Mouse (Mus musculus) Patski (cell line): Measurements from ENCODE around the gene Mta2. TPM values are rescaled to one million over a fixed set of nuclear protein-coding genes. Genes with fewer than 3 reads are reported as not detected.

ENCODE experiments used
- ATAC-seq: fragments of 100-300 bp; one replicate; pipeline ENCODE4 v1.8.0; 2021
- CTCF ChIA-PET: fragments of 350-600 bp; sonication (Branson Sonifier 250); formaldehyde crosslinking; loops from one replicate; lab custom pipeline; 2022; ENCODE audit warnings: inconsistent platforms; lab: Charles Lee
- POLR2A ChIA-PET: fragments of 350-600 bp; sonication (Branson Sonifier 250); formaldehyde crosslinking; loops from one replicate; lab custom pipeline; 2022; ENCODE audit warnings: antibody characterized with exemption, inconsistent platforms; lab: Charles Lee
- DNase-seq: peaks from one replicate; pipeline ENCODE4 v3.0.0-alpha.2; 2011; ENCODE audit warnings: low read depth, low spot score
- H3K27me3 ChIP-seq: fragments of 371-371 bp; one replicate; pipeline ENCODE4 v1.5.1; 2021
- CTCF ChIP-seq: fragments of 100-300 bp; IDR thresholded peaks from one replicate; pipeline ENCODE4 v1.5.1; 2021
- in situ Hi-C: fragments of 300-500 bp; cut with MboI; formaldehyde crosslinking; loops from 3 replicates; pipeline ENCODE4 v1.11.1; 2018; ENCODE audit warnings: low pct_unique_long_range_greater_than_20kb, mixed read lengths
- polyA plus RNA-seq: library from polyadenylated mRNA; unstranded; gene quantifications from one replicate; pipeline ENCODE4 v1.2.3, GENCODE M21; 2021

Mta2 gene
- polyA plus RNA-seq, 1 experiment from 2014 or later: 141 TPM

DNA sequence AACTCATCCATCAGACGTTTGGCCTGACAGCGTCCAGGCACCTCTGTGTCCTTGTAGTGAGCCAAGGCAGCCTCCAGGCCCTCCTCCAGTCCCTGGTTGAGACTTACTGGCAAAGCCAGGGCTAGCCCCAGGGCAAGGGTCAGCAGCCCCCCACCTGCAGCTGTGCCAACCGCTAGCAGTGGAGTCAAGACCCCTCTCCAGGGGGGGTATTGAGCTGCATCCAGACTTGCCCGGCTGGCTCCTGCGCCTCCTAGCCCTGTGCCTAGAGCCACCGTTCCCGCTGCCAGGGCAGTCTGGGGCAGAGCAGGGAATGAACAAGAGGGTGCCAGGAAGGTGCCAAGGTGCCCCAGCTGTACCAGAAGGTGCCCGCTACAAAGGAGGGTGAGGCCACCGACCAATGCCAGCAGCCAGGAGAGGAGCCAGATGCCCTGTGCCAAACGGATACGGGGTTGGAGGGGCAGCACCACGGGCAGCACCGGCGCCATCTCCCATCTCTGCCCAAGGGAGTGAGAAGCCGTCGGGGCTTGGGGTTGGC is 12.9 kb upstream of the Mta2 start:
- DNase-seq (no peak), ATAC-seq (peak; percentile 14)
- CTCF ChIA-PET: no interaction called here
- TF ChIP-seq CTCF: no peak
- in situ Hi-C loops: no loop called here
- POLR2A ChIA-PET: no interaction called here
- no peaks in the 10 kb centered on the region for H3K27me3 ChIP-seq

- ATAC-seq (peak; percentile 70), DNase-seq (no peak)
- POLR2A ChIA-PET: interaction anchor here (1.3 to 3.2 kb wide), 2 partner anchors 12 to 49 kb away, joined by 3 to 16 read pairs; partner anchors contain the start of genes Mta2 and Uqcc3
- no peaks in the 10 kb centered on the region for H3K27me3 ChIP-seq
- TF ChIP-seq CTCF: no peak
- in situ Hi-C loops: no loop called here
- CTCF ChIA-PET: interaction anchor here (0.9 to 1.0 kb wide), 2 partner anchors 8 to 42 kb away, joined by 3 read pairs; no protein-coding TSS in a partner anchor
These were observed 12.2 kb upstream of the Mta2 start, which contains the start of the genes Rom1 and Eml3 for GRCm38 (mm10) chr19:8929224-8930088. Rom1 (minus strand) TSS chr19:8929356. Eml3 (plus strand) TSS chr19:8929552.

GRCm38 (mm10) chr19:8930117-8930516 is 11.6 kb upstream of the Mta2 start:
- DNase-seq: no peak
- in situ Hi-C loops: no loop called here
- POLR2A ChIA-PET: interaction anchor here (0.6 to 3.2 kb wide), 5 partner anchors 8 to 175 kb away, joined by 3 to 16 read pairs (median 3); partner anchors contain the start of genes Mta2 and Uqcc3
- peak; percentile 9 for ATAC-seq
- TF ChIP-seq CTCF: no peak
- CTCF ChIA-PET: interaction anchor here (0.9 to 1.0 kb wide), 2 partner anchors 8 to 42 kb away, joined by 3 read pairs; no protein-coding TSS in a partner anchor
- no peaks in the 10 kb centered on the region for H3K27me3 ChIP-seq

- in situ Hi-C loops: no loop called here
- CTCF ChIA-PET: interaction anchor here (0.9 to 1.0 kb wide), 2 partner anchors 9 to 43 kb away, joined by 3 read pairs; no protein-coding TSS in a partner anchor
- no peaks in the 10 kb centered on the region for H3K27me3 ChIP-seq
- POLR2A ChIA-PET: interaction anchor here (0.6 to 3.2 kb wide), 4 partner anchors 9 to 175 kb away, joined by 3 to 16 read pairs (median 4); partner anchors contain the start of gene Mta2
- ATAC-seq (no peak), DNase-seq (no peak)
- no peak for TF ChIP-seq CTCF
These were observed 10.9 kb upstream of the Mta2 start for GRCm38 (mm10) chr19:8930771-8931170.

DNA sequence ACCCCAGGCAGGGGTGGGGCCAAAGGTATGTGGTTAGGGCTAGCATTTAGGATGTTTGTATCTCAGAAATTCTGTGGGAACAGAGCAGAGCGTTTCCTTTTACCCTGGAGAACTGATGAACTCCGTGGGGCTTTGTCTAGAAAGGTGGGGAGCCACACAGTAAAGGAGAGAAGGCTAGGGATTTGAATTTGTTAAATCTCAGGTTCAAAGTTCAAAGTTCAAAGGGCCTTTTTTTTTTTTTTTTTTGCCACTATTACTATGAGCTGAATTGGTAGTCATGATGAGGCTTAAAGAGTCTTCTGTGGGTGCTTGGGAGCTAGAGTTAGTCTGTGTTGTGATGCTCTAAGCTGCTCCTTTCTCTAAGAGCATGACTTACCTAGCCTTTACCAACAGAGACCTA is 4.9 kb upstream of the Mta2 start:
- no peak for ATAC-seq
- in situ Hi-C loops: no loop called here

GRCm38 (mm10) chr19:8940526-8941133 is 1.0 kb upstream of the Mta2 start:
- in situ Hi-C loops: no loop called here
- ATAC-seq: no peak
- POLR2A ChIA-PET: interaction anchor here (1.0 to 2.0 kb wide), 3 partner anchors 9 to 30 kb away, joined by 3 to 16 read pairs (median 6); no protein-coding TSS in a partner anchor

More for the DNA sequence above, 4.9 kb upstream of the Mta2 start:
- no peak for TF ChIP-seq CTCF
- DNase-seq: no peak
- no peaks in the 10 kb centered on the region for H3K27me3 ChIP-seq
- ChIA-PET POLR2A (interaction anchor here (0.7 kb wide), 2 partner anchors 102 to 371 kb away, joined by 3 to 6 read pairs; no protein-coding TSS in a partner anchor), CTCF (no interaction called here)

GRCm38 (mm10) chr19:8941136-8941514 is 550 bp upstream of the Mta2 start:
- TF ChIP-seq CTCF: no peak
- H3K27me3 ChIP-seq: no peaks in the 10 kb centered on the region
- ATAC-seq: no peak
- in situ Hi-C loops: no loop called here
- DNase-seq: no peak
- POLR2A ChIA-PET: interaction anchor here (1.0 to 2.0 kb wide), 4 partner anchors 10 to 30 kb away, joined by 3 to 16 read pairs (median 6); no protein-coding TSS in a partner anchor
- CTCF ChIA-PET: interaction anchor here (0.9 to 1.3 kb wide), 2 partner anchors 12 to 53 kb away, joined by 3 to 4 read pairs; partner anchors contain the start of gene Tut1

More at GRCm38 (mm10) chr19:8940526-8941133, 1.0 kb upstream of the Mta2 start:
- no peak for TF ChIP-seq CTCF
- no peaks in the 10 kb centered on the region for H3K27me3 ChIP-seq
- CTCF ChIA-PET: interaction anchor here (1.3 kb wide), 1 partner anchor 13 kb away, joined by 4 read pairs; the partner anchor contains the start of gene Tut1
- DNase-seq: no peak

DNA sequence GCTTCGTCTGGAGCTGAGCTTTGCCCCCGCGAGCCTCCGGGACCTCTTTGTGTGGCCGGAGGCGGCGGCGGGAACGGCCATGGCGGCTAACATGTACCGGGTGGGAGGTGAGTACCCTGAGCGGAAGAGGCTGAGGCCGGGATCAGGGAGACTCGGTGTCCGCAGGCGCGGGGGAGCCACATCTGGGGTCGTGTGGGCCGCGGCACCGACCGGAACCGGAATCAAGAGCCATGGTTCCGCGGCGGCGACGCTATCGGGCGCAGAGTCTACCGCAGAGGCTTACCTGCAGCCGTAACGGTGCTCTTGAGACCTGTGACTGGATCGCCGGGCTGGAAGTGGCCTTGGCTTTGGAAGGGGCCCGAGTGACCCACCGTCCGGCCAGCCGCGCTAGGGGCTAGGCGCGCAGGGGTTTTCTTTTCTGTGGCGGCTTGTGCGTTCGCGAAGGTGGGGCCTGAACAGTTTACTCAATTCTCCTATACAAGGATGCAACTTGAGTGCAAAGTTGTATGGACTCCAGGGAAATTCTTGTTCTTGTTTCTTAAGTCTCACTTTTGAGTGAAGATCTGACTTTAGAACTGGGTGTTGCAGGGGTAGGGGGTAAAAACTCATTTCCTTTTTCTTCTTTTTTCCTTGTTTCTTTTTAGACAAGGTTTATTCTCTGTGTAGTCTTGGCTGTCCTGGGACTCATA is 745 bp downstream of the Mta2 start:
- in situ Hi-C loops: no loop called here
- no peak for TF ChIP-seq CTCF
- ChIA-PET CTCF (interaction anchor here (1.2 to 1.3 kb wide), 2 partner anchors 11 kb away, joined by 4 to 5 read pairs; partner anchors contain the start of gene Tut1), POLR2A (interaction anchor here (1.6 to 2.0 kb wide), 2 partner anchors 9 to 11 kb away, joined by 6 to 16 read pairs; no protein-coding TSS in a partner anchor)
- DNase-seq: no peak
- peak; percentile 40 for ATAC-seq
- no peaks in the 10 kb centered on the region for H3K27me3 ChIP-seq

DNA sequence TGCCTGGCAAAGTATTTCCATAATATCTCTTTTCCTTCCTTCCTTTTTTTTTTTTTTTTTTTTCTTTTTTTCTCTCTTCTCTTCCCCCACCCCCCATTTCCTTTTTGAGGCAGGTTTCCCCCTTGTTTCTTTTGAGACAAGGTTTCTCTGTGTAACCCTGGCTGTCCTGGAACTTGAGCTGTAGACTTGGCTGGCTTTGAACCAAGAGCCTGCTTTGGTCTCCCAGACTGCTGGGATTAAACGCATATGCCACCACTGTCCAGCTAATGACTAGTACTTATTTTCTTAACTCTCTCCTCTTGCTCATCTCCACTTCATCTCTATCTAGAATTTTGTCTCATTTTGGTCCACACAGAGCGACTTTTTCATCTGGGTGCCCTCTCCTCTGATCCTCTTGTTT is 1.4 kb downstream of the Mta2 start:
- ChIA-PET CTCF (interaction anchor here (1.0 to 1.2 kb wide), 2 partner anchors 8 to 10 kb away, joined by 3 to 5 read pairs; partner anchors contain the start of gene Tut1), POLR2A (interaction anchor here (0.6 to 0.8 kb wide), 4 partner anchors 19 to 115 kb away, joined by 4 to 8 read pairs (median 6); no protein-coding TSS in a partner anchor)
- no peak for TF ChIP-seq CTCF
- no peaks in the 10 kb centered on the region for H3K27me3 ChIP-seq
- ATAC-seq: no peak
- no peak for DNase-seq
- in situ Hi-C loops: no loop called here
